Mouse (Mus musculus): Measurements from ENCODE around the gene Egfl7.

Gene Egfl7

DNA sequence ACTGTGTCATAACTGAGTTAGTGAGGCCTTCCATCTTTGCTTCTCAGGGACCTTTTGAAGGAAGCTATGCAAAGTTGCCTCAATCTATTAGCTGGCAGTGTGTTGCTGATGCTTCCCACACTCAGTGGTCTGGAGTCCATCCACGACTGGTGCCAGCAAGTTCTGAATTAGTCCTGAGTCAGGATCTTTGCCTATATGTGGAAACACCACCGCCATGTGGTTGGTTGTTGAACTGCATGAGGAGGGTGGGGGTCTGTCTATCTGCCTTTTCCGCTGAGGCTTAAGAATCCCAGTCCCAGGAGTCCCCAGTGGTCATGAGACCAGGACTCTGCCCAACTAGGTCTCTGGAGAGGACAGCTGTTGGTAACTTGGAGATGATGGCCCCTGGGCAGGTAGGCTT, 9.8 kb upstream of the Egfl7 start:
- peak; percentile 25 to 31 for DNase-seq

- no peak for DNase-seq
Observed at GRCm38 (mm10) chr2:26571400-26571799, 8.4 kb upstream of the Egfl7 start.

GRCm38 (mm10) chr2:26571826-26572225, 8.0 kb upstream of the Egfl7 start:
- DNase-seq, result no peak

GRCm38 (mm10) chr2:26573396-26573795, 6.4 kb upstream of the Egfl7 start:
- no peak for DNase-seq

DNA sequence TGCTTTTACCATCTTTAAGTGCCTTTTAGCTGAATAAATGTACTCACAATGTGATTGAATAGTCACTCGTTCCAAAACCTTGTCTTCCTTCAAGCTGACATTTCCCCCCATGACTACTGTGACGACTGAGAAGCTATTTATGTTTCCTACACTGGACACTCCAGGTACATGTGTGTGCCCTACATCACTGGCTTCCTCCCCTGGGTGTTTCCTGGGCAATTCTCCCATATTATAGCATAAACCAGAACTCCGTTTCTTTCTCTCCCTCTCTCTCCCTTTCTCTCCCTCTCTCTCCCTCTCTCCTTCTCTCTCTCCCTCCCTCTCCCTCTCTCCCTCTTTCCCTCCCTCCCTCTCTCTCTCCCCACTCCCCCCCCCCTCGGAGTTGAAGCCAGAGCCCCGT, 6.0 kb upstream of the Egfl7 start:
- no peak for DNase-seq

GRCm38 (mm10) chr2:26574862-26575261, 5.0 kb upstream of the Egfl7 start:
- DNase-seq, result no peak

DNA sequence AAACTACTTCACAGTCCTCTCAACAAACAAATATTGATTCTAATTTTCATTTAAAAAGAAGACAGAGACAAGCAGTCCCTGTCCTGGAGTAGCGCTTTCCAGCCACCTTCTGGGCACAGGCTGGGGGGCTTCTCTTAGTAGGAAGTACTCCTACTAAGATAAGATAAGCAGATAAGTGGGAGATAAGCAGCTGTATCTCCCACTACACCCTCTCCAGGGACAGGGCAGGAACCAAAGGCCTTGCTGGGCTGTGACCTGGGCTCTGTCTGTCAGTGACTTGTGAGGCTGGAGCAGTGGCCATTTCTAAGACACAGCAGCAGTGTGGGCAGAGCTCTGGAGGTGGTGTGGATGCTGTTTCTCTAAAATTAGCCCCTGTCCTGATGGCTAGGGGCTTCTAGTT, 4.4 kb upstream of the Egfl7 start:
- DNase-seq, result no peak

GRCm38 (mm10) chr2:26575865-26576264, 3.9 kb upstream of the Egfl7 start:
- DNase-seq, result no peak

DNA sequence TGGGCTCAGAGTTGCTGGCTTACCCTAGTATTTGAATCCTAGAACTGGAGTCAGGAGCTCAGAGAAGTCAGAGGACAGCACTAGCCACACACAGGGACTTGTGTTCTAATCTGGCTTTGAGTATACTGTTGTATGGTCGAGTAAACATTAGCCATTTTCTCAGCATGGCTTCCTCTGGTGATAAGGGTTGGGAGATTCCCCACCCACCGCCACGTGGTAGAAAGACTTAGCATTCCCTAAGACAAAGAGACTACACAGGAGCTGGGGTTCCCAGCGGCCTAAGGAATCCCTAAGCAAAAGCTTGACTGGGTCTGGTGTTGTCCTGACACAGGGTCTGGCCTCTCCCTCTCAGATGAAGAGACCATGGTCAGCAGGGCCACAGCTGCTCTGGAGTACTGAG, 3.4 kb upstream of the Egfl7 start:
- no peak for DNase-seq

GRCm38 (mm10) chr2:26578369-26578768, 1.4 kb upstream of the Egfl7 start:
- no peak for DNase-seq

DNA sequence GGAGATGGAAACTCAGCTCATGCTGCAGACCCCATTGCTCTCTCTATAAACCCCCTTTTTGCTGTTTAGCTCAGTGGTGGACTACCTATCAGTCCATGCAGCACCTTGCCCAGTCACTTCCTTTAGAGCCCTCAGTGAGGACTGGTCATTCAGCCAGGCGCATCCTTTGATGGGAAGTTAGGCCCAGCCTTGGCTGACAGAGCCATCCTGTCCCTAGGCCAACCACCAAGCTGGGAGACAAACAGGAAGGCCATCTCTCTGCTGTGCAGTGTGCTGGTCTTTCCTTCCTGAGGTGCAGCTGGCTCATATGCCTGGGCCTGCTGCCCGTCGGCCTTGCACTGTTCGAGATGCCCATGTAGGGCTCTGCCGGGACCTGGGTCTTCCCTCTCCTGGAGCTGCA, 937 bp downstream of the Egfl7 start:
- no peak for DNase-seq

GRCm38 (mm10) chr2:26582203-26582602, 2.4 kb downstream of the Egfl7 start:
- no peak for DNase-seq

- no peak for DNase-seq
Observed at GRCm38 (mm10) chr2:26582741-26583140, 2.9 kb downstream of the Egfl7 start.

- DNase-seq, result no peak
Observed at GRCm38 (mm10) chr2:26583640-26584039, 3.8 kb downstream of the Egfl7 start.

DNA sequence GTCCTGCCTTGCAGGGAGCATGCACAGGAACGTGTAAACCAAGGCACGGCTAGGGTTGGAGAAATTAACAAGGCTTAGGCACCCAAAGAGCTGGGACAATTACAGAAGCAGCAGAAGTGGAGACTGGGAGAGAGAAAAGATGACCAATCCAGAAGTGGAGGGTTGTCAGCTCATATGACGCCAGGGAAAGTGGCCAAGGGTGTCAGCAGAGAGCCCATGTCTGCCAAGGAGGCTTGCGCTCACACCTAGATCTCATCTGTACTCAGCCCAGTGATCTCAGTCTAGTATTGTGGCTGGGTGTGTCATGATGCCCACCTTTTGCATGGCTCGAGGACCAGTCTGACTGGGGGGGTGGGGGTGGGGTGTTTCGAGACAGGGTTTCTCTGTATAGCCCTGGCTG, 5.9 kb downstream of the Egfl7 start:
- no peak for DNase-seq

GRCm38 (mm10) chr2:26586294-26587043, 6.7 kb downstream of the Egfl7 start, which contains the start of gene Gm20532:
Gm20532 (plus strand) TSS chr2:26586639.
- peak; percentile 67 to 68 for DNase-seq

DNA sequence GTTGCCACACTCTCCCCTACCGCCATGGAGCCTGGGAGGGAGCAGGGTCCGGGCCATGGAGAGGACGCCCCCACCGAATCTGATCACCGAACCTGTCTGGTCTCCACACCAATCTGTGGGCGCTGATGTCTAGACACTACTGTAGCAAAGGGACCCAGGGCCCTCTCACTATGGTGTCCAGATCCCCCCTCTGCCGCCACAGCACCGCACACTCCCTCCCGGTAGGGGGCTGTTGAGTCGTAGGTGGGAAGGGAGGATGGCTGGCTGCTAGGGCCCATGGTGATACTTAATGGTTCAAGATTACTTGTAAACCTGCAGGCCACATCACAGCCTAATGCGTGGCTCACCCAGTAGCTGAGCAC, 7.2 kb downstream of the Egfl7 start:
- no peak for DNase-seq

DNA sequence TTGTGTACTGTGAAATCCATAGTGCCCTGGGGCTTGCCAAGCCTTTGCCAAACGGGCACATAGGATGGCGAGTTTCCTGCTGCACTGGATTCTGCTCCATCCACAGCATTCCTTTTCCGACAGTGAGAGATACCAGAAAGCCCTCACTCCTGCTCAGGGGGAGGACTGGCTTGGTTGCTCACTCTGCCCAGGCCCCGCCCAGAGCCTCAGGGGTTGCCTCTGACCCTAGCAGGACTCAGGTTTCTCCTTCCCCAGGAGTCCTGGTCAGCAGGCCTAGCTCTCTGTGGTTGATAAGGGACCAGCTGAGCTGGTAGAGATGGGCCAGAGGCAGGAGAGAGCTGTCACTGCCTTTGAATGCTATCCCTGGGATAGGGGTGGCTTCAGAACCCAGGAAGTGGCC, 8.8 kb downstream of the Egfl7 start:
- no peak for DNase-seq

- DNase-seq, result no peak
Observed at GRCm38 (mm10) chr2:26589284-26589683, 9.5 kb downstream of the Egfl7 start.

- DNase-seq, result no peak
Observed at GRCm38 (mm10) chr2:26590282-26590681, 10.5 kb downstream of the Egfl7 start.

- no peak for DNase-seq
Observed at GRCm38 (mm10) chr2:26590962-26591361, 11.1 kb downstream of the Egfl7 start.

GRCm38 (mm10) chr2:26591416-26591815, 11.6 kb downstream of the Egfl7 start:
- no peak for DNase-seq

DNA sequence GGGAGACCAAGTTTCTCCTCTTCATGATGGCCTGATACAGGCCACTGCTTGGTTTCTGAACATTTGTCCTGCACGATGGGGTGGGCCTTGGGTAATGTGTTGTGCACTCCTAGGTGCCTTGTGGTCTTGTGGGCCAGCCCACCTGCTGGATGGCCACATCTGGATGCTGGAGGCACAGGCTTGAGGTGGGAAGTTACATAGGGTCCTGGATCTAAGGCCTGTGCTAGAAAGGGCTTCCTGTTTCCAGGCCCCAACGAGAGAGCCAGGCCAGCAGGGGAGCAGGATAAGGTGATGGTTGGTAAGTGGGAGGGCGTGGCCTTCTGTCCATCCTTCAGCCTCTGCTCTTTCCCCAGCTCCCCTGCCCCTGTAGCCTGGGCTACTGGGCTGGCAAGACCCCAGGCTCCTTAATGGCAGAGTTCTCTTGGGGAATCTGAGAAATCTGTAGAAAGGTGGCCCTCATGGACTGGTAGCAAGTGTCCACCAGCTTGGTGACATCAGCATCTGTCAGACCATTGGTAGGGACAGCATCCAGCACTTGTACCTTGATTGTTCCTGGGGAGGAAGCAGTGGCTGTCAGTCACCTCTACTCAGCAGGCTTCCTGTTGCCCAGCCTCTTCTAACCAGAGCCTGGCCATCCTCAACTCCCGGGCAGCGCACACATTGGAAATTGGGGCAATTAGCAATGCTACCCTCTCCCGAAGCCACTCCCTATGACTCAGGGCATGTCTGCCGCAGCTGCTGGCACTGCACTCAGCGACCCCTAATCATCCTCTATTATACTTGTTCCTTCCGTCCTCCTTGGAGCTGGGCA, 13.6 kb downstream of the Egfl7 start:
- DNase-seq, result no peak

DNA sequence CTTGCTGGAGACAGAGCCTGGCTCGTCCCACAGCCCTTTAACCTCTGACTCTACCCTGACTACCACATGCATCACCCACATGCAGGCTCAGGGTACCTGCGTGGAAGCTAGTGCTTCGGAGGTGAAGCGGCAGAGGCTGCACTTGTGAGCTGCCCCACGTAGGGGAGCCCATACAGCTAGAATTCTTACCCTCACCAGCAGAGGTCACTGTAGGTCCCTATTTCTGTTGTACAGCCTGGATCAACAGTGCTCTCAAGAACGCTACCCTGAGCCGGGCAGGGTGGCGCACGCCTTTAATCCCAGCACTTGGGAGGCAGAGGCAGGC, 14.2 kb downstream of the Egfl7 start:
- DNase-seq, result peak in 1 of 2 experiments; percentile 24
